Mouse (Mus musculus): ENCODE data around the gene Ptms. TPM values are rescaled to one million over a fixed set of nuclear protein-coding genes. Genes with fewer than 3 reads are reported as not detected.

Ptms gene
- 1,000 to 10,000 TPM in 1 of 2 experiments, 100 to 1,000 TPM in 1; 954 to 1,041 TPM for total RNA-seq (2021)

DNA sequence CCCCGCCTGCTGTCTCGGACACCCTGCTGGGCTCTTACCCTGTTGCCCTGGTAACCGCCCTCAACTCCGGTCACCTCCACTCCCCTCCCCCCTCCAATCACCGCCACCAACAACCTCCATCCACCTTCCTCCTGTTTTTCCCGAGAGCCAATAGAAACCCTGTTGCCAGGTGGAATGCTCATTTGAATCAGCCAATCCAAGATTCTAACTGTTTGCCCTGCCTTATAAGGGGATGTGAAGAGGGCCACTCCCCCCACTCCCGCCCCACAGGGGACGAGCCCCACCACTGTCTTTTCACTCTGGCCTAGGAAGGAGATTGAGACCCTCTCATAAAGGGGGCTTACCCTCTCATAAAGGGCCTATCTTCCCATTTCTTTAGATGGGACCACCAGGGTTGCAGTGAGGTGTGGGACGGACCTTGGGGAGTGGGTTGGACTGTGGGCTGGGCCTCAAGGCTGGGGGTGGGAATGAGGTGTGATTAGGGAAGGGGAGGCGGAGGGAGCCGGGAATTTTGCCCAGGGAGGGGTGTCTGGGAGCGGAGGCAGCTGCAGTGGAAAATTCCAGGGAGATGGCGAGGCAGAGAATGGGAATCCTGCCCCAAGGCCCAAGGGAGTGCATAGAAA, at the start of gene Ptms:
Gene Ptms, minus strand, starts transcription at position 409 of the 623 bp plus-strand sequence.
- intact Hi-C loops (cut with DNase I): loop anchor here (5.0 kb wide), 2 partner anchors 87 to 177 kb away; partner anchors contain the start of genes Chd4 and Zfp384
- DNase-seq (ENCODE audit: low spot score in 2 of 2): peak; percentile 89 to 99

DNA sequence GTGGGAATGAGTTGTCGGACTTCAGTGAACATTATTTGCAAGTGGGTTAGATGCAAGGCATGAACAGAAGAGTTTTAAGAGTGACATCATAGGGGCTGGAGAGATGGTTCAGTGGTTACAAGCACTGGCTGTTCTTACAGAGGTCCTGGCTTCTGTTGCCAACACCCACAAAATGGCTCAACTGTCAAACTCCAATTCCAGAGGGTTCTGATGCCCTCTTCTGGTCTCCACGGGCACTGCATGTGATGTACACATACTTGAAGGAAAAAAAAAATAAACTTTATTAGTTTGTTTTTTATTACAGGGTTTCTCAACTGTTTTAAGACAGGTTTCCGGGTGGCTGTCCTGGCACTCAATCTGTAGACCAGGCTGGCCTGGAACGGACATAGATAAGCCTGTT, 47.9 kb upstream of the Ptms start:
- intact Hi-C loops (cut with DNase I): no loop called here
- peak in 1 of 2 experiments; percentile 25 for DNase-seq (ENCODE audit: low spot score in 2 of 2)

GRCm38 (mm10) chr6:124966466-124967118, 46.7 kb upstream of the Ptms start:
- DNase-seq (ENCODE audit: low spot score in 2 of 2): no peak
- intact Hi-C loops (cut with DNase I): no loop called here

GRCm38 (mm10) chr6:124965747-124966146, 45.8 kb upstream of the Ptms start:
- DNase-seq (ENCODE audit: low spot score in 2 of 2): no peak
- intact Hi-C loops (cut with DNase I): no loop called here

DNA sequence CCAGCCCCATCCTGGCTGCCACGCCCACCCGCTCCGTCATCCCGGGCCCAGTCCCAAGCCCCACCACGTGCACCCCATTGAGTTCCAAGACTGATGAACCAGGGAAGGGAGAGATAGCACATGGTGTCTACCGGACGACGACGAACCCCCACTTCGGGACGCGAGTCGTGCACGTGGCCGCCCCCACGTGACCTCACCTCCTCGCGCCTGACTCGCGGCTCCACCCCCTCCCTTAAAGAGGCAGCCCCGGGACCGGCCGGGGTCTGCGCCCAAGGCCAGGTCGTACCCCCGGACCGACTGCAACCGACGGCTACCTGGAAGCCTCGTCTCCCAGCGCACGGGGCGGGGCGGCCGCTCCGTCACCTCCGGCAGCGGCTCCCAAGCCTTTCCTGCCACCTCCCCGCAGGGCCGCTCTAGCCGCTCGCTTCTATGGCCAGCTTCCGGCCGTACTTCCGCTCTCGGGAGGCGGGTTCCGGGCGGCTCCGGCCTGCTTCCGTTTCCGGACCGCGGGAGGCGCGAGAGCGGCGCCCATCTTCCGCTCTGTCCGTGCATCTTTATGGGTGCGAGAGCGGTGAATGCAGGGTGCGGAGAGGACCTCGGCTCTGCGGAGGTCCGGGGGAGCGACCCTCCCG, 45.3 kb upstream of the Ptms start, which contains the start of gene Cops7a:
Gene Cops7a, minus strand, starts transcription at position 451 of the 632 bp plus-strand sequence.
- peak; percentile 97 for DNase-seq (ENCODE audit: low spot score in 2 of 2)
- intact Hi-C loops (cut with DNase I): no loop called here

DNA sequence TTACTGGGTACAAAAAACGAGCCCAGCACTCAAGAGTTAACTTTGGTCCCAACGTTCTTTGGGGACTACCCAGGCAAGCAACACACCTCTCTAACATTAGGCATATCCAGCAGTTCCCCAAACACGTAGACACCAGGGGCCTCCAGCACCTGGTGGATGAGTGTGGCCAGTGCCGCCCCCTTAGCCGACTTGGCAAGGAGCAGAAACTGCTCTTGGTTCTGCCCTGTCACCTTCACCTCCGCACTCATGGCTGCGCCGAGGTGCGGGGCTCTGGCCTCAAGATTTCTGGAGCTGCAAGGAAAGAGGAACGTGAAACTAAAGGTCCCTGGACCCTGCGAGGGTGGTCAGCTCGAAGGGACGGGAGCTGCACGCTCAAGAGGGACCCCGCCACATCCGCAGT, 44.7 kb upstream of the Ptms start:
- no peak for DNase-seq (ENCODE audit: low spot score in 2 of 2)
- intact Hi-C loops (cut with DNase I): no loop called here

DNA sequence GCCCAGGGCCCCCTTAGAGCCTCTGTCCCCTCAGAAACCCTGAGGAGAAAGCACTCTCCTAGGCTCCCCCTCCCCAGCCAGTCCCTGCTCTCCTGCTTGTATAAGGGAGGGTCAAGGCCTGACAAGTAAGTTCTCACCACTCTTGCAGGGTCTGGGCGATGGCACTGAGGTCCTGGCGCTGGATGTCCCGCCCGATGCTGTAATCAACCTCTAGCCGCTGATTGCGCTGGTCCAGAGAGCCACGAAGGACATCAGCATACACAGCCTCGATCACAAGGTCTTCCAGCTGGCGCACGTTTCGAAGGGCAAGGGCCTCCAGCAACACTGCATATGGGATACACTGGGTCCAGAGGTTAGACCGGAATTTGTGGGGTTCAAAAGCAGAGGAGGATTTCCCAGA, 41.1 kb upstream of the Ptms start:
- intact Hi-C loops (cut with DNase I): no loop called here
- no peak for DNase-seq (ENCODE audit: low spot score in 2 of 2)

- DNase-seq (ENCODE audit: low spot score in 2 of 2): no peak
Measured at GRCm38 (mm10) chr6:124959960-124960359, 40.1 kb upstream of the Ptms start.

GRCm38 (mm10) chr6:124958127-124958526, 38.2 kb upstream of the Ptms start:
- DNase-seq (ENCODE audit: low spot score in 2 of 2): no peak
- intact Hi-C loops (cut with DNase I): no loop called here

More at GRCm38 (mm10) chr6:124959960-124960359, 40.1 kb upstream of the Ptms start:
- intact Hi-C loops (cut with DNase I): no loop called here

- intact Hi-C loops (cut with DNase I): no loop called here
- no peak for DNase-seq (ENCODE audit: low spot score in 2 of 2)
Measured at GRCm38 (mm10) chr6:124955212-124955611, 35.3 kb upstream of the Ptms start.

GRCm38 (mm10) chr6:124953991-124954715, 34.2 kb upstream of the Ptms start:
- no peak for DNase-seq (ENCODE audit: low spot score in 2 of 2)
- intact Hi-C loops (cut with DNase I): no loop called here

DNA sequence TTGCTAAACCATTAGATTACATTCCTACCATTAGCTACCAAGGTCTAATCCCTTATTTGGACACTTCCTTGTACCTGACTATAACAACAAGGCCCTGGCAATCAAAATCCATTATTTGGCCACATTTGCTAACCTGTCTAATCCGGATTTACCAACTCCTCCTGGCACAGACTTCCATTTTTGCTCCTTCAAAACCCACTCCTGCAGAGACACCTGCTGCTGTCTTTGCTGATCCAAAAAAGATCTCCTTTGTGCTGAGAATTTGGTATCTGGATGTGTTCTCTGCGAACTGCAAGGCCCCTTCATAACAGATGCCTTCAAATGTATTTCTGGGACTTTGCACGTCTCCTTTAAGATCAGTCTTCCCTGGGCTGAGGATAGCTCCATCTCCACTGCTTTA, 23.6 kb upstream of the Ptms start:
- intact Hi-C loops (cut with DNase I): no loop called here
- no peak for DNase-seq (ENCODE audit: low spot score in 2 of 2)

GRCm38 (mm10) chr6:124941679-124942078, 21.8 kb upstream of the Ptms start:
- DNase-seq (ENCODE audit: low spot score in 2 of 2): no peak
- intact Hi-C loops (cut with DNase I): no loop called here

- no peak for DNase-seq (ENCODE audit: low spot score in 2 of 2)
- intact Hi-C loops (cut with DNase I): no loop called here
Measured at GRCm38 (mm10) chr6:124938554-124938953, 18.7 kb upstream of the Ptms start.

GRCm38 (mm10) chr6:124937493-124937892, 17.6 kb upstream of the Ptms start:
- no peak for DNase-seq (ENCODE audit: low spot score in 2 of 2)
- intact Hi-C loops (cut with DNase I): loop anchor here (2.0 kb wide), 1 partner anchor 59 kb away; the partner anchor contains the start of gene Pianp

- intact Hi-C loops (cut with DNase I): loop anchor here (2.0 kb wide), 1 partner anchor 60 kb away; the partner anchor contains the start of gene Pianp
- no peak for DNase-seq (ENCODE audit: low spot score in 2 of 2)
Measured at GRCm38 (mm10) chr6:124936681-124937080, 16.8 kb upstream of the Ptms start.

DNA sequence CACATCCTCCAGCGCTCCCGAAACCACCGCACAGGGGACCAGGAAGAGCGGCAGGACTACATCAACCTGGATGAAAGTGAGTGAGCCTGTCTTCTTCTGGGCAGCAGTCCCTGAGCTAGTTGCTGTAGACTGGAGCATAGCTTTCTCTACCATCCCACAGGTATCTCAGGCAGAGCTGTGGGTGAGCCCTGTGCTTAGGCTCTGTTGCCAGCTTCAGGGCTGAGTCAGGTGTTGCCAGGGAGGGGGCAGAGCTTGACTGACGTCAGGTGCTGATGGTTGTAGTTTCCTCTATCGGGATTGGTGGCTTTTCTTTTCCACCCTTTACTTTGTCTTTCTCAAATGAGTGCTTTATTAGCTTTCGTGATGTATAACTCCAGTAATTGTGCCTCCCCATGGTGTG, 14.8 kb upstream of the Ptms start:
- DNase-seq (ENCODE audit: low spot score in 2 of 2): peak in 1 of 2 experiments; percentile 44
- intact Hi-C loops (cut with DNase I): loop anchor here (5.0 kb wide), 1 partner anchor 73 kb away; the partner anchor contains the start of gene Zfp384

DNA sequence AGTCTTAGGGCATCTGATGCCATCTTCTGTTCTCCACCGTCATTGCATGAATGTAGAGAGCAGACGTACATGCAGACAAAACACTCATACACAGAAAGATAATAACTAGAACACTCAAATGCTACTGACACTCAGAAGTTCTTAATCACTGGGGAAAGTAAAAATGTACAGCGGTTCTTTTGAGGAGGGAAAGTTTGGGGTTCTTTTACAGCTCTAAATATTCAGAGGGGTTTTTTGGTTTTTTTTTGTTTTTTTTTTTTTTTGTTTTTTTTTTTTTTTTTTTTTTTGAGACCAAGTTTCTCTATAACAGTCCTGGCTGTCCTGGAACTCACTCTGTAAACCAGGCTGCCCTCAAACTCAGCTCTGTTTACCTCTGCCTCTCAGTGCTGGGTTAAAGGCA, 13.2 kb upstream of the Ptms start:
- intact Hi-C loops (cut with DNase I): loop anchor here (5.0 kb wide), 1 partner anchor 74 kb away; the partner anchor contains the start of gene Zfp384
- no peak for DNase-seq (ENCODE audit: low spot score in 2 of 2)

- intact Hi-C loops (cut with DNase I): loop anchor here (5.0 kb wide), 1 partner anchor 75 kb away; the partner anchor contains the start of gene Zfp384
- no peak for DNase-seq (ENCODE audit: low spot score in 2 of 2)
Measured at GRCm38 (mm10) chr6:124932314-124932695, 12.4 kb upstream of the Ptms start.

All from left cerebral cortex, postnatal 25 days (tissue).